Mouse (Mus musculus): ENCODE data around the gene Arhgap10. TPM values are rescaled to one million over a fixed set of nuclear protein-coding genes. Genes with fewer than 3 reads are reported as not detected.

The Arhgap10 gene
- polyA plus RNA-seq (2016; fragmentation: Nextera tagmentation; extraction: Ambion mirVana), result 39.1 and 43.8 TPM in 2 replicates

DNA sequence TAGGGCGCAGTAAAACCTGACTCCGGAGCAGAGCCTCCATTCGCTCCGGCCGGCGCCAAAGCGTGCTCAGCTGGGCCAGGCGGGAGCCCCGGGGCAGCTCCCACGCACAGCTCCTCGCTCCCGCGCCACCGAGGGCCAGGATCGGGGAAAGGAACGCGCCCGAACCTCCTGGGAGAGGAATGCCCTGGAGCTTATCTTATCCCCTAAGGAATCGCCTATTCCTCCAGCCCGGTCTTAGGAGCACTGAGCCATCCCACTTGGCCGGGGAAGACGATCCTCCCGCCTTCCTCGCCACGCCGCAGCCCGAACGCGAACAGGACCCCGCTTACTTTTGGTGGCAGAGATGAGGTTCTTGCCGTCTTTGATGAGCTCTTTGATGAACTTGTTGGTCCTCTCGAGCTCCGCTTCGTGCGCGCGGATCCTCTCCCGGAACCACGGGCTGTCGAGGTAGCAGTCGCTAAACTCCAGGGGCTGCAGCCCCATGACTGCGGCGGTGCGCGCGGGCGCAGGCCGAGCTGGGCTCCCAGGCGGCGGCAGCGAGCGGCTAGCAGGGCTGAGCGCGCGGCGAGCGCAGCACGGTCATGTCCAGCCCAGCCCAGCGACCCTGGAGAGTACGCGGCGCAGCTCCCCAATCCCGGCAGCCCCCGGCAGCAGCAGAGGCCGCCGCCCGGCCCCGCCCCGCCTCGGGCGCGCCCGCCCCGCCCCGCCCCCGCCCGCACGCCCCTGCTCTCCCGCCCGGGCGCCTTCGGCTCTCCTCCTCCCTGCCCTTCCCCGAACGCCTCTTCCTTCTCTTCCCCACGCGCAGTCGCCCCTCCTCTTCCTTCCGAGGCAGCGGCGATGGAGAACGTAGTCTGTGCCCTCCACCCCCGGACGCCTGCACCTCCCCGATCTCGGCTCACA, at the start of gene Arhgap10:
Gene Arhgap10 (minus strand): TSS at position 653 of the 900 bp plus-strand sequence.
- Histone ChIP-seq H3K27ac (peak within 1 kb of the TSS; percentile 94), H3K9me3 (replicated peaks) (no peaks in the 10 kb centered on the region), H3K4me1 (peaks cover 72% of the 10 kb centered on the region), H3K4me3 (peak within 1 kb of the TSS; percentile 73), H3K36me3 (no peaks in the 10 kb centered on the region), H3K27me3 (ENCODE audit: low read depth, poor library complexity, severe bottlenecking) (no peaks in the 10 kb centered on the region)
- WGBS, result under 1% methylated on average over 93 of the region's 95 CpGs
- peak; percentile 91 for DNase-seq (ENCODE audit: low spot score)

DNA sequence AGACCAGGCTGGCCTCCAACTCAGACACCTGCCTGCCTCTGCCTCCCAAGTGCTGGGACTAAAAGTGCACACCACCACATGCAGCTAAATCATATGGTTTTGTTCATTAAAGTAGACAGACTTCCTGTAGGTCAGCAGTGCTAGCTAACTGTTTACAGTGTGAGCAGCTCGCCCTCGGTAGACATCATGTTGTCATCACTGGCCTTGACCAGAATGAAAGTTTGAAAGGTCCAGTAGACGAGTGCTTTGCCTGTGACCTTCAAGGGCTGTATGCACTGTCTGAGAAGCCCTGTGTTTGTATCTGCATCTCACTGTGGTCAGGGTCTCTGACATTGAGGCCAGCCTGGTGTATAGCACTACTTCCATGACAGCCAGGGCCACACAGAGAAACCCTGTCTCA, 43.7 kb upstream of the Arhgap10 start:
- DNase-seq (ENCODE audit: low spot score), result no peak
- Histone ChIP-seq H3K36me3 (peaks cover 99% of the 10 kb centered on the region), H3K9me3 (replicated peaks) (no peaks in the 10 kb centered on the region), H3K4me1 (no peaks in the 10 kb centered on the region), H3K27ac (no peak overlapping the region), H3K4me3 (no peak overlapping the region), H3K27me3 (ENCODE audit: low read depth, poor library complexity, severe bottlenecking) (no peaks in the 10 kb centered on the region)
- 92% methylated on average over 3 of the region's 3 CpGs for WGBS

DNA sequence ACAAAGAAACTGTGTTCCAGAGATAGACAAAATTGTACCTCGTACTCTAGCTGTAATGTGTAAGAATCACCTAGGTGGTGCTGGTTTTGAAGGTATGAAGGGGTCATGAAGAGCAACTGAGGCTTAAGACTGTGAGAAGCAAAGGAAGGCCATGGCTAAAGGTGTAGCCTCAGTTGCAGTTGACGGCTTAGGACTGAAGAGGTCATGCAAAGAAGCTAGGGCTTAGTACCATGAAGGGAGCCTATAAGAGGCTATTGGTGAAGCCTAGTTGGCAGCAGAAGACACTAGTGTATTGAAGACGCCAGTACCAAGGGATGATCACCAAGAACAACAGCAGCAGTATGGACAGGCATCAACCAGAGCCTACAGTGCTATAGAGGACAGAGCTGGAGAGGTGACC, 34.7 kb upstream of the Arhgap10 start:
- Histone ChIP-seq H3K9me3 (replicated peaks) (no peaks in the 10 kb centered on the region), H3K27me3 (ENCODE audit: low read depth, poor library complexity, severe bottlenecking) (no peaks in the 10 kb centered on the region), H3K4me1 (peaks cover 11% of the 10 kb centered on the region), H3K4me3 (no peak overlapping the region), H3K36me3 (peaks cover 64% of the 10 kb centered on the region), H3K27ac (no peak overlapping the region)
- DNase-seq (ENCODE audit: low spot score), result no peak
- 92% methylated on average over 3 of the region's 3 CpGs for WGBS

DNA sequence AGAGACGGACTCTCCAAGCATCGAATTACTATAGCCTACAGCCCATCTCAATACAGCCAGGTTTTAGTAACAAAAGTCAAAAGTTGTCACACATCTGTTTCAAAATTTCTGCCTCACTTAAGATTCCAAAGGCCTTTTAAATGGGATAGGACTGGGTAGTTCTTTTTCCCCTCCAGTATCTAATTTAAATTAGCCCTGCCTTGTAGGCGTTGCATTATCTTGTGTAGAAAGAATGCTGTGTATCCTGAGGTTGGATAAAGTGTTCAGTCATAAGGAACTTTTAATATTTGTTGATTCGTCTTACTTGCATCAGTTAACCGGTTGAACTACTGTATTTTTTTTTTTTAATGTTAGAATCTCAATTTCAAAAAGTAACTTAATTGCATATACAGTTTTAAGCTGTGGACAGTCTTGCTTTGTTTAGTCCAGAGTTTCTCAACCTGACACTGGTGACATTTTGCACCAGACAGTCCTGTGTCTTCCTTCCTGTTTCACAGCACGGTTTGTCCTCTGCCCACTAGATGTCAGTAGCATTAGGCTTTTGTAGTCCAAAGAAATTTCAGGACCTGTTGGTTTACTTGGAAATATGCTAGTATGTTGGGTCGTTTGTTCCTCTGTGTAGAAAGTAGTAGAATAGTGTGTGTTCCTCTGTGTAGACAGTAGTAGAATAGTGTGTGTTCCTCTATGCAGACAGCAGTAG, 32.3 kb upstream of the Arhgap10 start:
- peak overlapping the region; percentile 87 for H3K4me3 ChIP-seq
- H3K36me3 ChIP-seq, result peaks cover 39% of the 10 kb centered on the region
- DNase-seq (ENCODE audit: low spot score), result no peak
- H3K4me1 ChIP-seq, result peaks cover 11% of the 10 kb centered on the region
- no peaks in the 10 kb centered on the region for H3K9me3 ChIP-seq (replicated peaks)
- no peaks in the 10 kb centered on the region for H3K27me3 ChIP-seq (ENCODE audit: low read depth, poor library complexity, severe bottlenecking)
- WGBS, result 33% methylated on average over 7 of the region's 7 CpGs
- H3K27ac ChIP-seq, result peak overlapping the region; percentile 95; the same call in 1 of the 2 replicates

DNA sequence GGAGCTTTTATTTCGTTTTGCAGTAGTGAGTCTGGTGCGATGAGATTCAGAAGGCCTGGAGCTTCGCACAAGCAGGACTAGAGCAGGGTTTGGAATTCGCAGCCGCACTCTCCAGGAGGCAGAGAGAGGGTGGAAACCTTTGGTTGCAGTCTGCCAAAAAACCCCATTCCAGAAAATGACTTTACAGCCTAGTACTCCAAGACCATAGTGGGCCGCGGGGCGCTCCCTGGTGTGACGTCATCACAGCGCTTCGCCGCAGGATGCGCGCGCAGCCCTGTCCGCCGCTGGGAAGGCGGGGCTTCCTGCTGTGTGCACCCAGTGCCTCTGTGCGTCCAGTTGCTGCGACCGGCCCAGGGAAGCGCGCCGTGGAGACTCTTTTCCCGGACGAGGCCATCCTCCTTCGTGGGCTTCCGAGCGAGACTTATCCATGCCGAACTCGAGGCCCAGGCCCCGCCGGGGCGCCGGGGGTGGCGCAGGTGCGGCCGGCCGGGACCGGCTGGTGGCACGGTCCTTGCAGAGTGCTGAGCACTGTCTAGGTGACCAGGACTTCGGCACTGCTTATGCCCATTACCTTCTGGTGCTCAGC, 31.5 kb upstream of the Arhgap10 start, which contains the start of gene Prmt9:
Gene Prmt9 (plus strand): TSS at position 277 of the 586 bp plus-strand sequence.
- peaks cover 11% of the 10 kb centered on the region for H3K4me1 ChIP-seq
- H3K4me3 ChIP-seq, result peak within 1 kb of the TSS; percentile 87
- peak within 1 kb of the TSS; percentile 95 for H3K27ac ChIP-seq
- H3K9me3 ChIP-seq (replicated peaks), result no peaks in the 10 kb centered on the region
- H3K27me3 ChIP-seq (ENCODE audit: low read depth, poor library complexity, severe bottlenecking), result no peaks in the 10 kb centered on the region
- WGBS, result 4% methylated on average over 42 of the region's 42 CpGs
- H3K36me3 ChIP-seq, result peaks cover 33% of the 10 kb centered on the region
- peak; percentile 96 for DNase-seq (ENCODE audit: low spot score)

DNA sequence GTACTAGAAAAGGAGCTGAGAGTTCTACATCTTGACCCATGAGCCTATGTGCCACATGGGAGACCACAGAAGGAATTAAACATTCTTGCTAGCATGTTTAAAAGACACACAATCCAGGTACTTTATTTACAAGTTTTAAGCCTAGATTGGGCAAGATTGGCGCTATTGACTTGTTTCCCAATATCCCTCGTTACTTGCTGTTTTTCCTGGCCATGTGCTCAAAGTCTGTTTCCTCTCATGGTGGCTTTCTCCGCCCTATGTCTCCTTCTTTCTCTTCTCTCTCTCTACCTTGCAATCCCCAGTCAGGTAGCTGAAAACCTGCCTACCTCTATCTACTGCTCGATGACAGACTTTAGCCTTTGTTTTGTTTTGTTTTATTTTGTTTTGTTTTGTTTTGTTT, 27.9 kb upstream of the Arhgap10 start:
- no peaks in the 10 kb centered on the region for H3K27me3 ChIP-seq (ENCODE audit: low read depth, poor library complexity, severe bottlenecking)
- 88% methylated on average over 4 of the region's 4 CpGs for WGBS

DNA sequence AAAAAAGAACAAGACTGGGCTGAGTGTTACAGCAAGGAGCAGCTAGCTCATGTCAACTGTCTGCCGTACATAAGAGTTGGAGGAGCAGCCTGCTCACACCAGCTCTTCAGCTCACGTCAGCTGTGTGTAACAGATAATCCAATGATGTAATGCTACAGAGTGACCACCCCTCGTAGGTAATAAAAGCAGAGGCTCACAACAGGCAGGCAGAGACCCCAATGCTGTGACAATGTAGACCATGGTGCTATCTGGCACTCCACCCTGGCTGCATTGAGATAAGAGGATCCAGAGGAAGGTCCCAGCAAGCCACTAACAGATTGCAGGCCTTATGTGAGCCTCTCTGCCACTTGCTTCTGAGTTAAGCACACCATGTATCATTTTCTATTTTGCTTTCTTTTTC, 26.7 kb upstream of the Arhgap10 start:
- H3K27ac ChIP-seq, result no peak overlapping the region
- DNase-seq (ENCODE audit: low spot score), result no peak
- WGBS, result 69% methylated on average over 3 of the region's 3 CpGs
- no peaks in the 10 kb centered on the region for H3K27me3 ChIP-seq (ENCODE audit: low read depth, poor library complexity, severe bottlenecking)
- no peaks in the 10 kb centered on the region for H3K4me1 ChIP-seq
- no peaks in the 10 kb centered on the region for H3K36me3 ChIP-seq
- no peaks in the 10 kb centered on the region for H3K9me3 ChIP-seq (replicated peaks)
- H3K4me3 ChIP-seq, result no peak overlapping the region

More for the DNA sequence above, 27.9 kb upstream of the Arhgap10 start:
- H3K4me3 ChIP-seq, result no peak overlapping the region
- H3K4me1 ChIP-seq, result peaks cover 7% of the 10 kb centered on the region
- no peaks in the 10 kb centered on the region for H3K9me3 ChIP-seq (replicated peaks)
- no peak for DNase-seq (ENCODE audit: low spot score)
- no peak overlapping the region for H3K27ac ChIP-seq
- H3K36me3 ChIP-seq, result no peaks in the 10 kb centered on the region

DNA sequence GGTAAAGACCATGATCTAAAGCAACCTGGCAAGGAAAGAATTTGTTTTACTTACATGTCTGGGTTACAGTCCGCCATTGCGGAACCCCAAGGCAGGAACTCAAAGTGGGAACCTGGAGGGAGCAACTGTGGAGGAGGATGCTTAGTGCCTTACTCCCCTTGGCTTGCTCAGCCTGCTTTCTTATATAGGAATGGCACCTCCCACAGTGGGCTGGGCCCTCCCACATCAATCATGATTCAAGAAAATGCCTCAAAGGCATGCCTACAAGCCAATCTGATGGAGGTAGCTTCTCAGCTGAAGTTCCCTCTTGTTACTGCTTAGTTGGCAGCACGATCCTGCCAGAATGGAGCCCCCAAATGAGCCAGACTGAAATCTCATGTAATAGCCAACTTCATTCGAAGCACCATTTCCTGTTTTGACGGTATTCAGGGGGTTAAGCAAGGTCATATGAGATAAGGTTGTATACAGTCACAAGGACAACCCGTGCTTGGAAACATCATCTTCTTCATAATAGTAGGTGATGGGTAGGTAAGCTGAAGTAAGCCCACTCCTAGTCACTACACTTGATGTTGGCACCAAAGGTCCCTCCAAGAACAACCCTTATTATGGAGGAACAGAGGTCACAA, 25.5 kb upstream of the Arhgap10 start:
- Histone ChIP-seq H3K36me3 (no peaks in the 10 kb centered on the region), H3K9me3 (replicated peaks) (no peaks in the 10 kb centered on the region), H3K4me1 (no peaks in the 10 kb centered on the region), H3K27me3 (ENCODE audit: low read depth, poor library complexity, severe bottlenecking) (no peaks in the 10 kb centered on the region), H3K27ac (no peak overlapping the region), H3K4me3 (no peak overlapping the region)
- 87% methylated on average over 6 of the region's 6 CpGs for WGBS
- no peak for DNase-seq (ENCODE audit: low spot score)

DNA sequence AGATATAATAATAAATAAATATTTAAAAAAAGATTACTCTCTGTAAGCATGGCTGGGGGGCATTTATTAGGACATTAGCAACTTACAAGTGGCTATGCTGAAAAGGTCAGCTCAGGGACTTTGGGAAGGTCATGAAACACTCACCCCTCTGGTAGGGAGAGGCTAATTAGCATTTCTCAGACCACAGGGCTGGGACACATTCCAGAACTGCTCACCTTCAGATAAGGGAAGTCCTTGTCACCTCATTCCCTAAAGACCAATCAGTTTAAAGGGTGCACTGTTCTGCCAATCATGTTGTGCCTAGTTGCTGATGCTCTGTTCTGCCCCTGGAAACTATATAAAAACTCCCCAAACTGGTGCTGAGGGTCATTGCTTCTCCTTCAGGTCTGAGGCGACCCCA, 20.5 kb upstream of the Arhgap10 start:
- Histone ChIP-seq H3K27ac (no peak overlapping the region), H3K27me3 (ENCODE audit: low read depth, poor library complexity, severe bottlenecking) (no peaks in the 10 kb centered on the region), H3K36me3 (no peaks in the 10 kb centered on the region), H3K9me3 (replicated peaks) (no peaks in the 10 kb centered on the region), H3K4me1 (no peaks in the 10 kb centered on the region), H3K4me3 (no peak overlapping the region)
- DNase-seq (ENCODE audit: low spot score), result no peak
- WGBS, result 83% methylated on average over 1 of the region's 1 CpGs

DNA sequence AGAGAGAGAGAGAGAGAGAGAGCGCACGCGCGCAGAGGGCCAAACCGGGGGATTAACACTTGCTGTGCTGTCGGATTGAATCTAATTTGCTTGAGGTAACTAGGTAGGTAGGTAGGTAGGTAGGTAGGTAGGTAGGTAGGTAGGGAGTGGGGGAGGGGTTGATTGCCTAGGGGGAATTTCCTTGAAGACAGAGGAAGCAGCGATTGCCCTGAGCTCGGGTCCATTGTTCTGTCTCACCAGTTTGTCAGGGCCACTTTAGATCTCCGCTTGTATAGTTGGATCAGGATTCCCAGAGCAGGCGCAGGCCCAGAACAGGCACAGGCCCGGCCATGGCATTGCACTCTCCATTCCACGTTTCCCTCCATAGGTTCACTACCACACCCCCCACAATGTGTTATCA, 19.1 kb upstream of the Arhgap10 start:
- H3K9me3 ChIP-seq (replicated peaks), result no peaks in the 10 kb centered on the region
- no peak for DNase-seq (ENCODE audit: low spot score)
- no peak overlapping the region for H3K4me3 ChIP-seq
- no peaks in the 10 kb centered on the region for H3K27me3 ChIP-seq (ENCODE audit: low read depth, poor library complexity, severe bottlenecking)
- H3K27ac ChIP-seq, result no peak overlapping the region
- 86% methylated on average over 12 of the region's 12 CpGs for WGBS
- H3K36me3 ChIP-seq, result no peaks in the 10 kb centered on the region
- H3K4me1 ChIP-seq, result 0 out of 2 replicates have a peak, but pooled peaks cover 3% of the 10 kb centered on the region

DNA sequence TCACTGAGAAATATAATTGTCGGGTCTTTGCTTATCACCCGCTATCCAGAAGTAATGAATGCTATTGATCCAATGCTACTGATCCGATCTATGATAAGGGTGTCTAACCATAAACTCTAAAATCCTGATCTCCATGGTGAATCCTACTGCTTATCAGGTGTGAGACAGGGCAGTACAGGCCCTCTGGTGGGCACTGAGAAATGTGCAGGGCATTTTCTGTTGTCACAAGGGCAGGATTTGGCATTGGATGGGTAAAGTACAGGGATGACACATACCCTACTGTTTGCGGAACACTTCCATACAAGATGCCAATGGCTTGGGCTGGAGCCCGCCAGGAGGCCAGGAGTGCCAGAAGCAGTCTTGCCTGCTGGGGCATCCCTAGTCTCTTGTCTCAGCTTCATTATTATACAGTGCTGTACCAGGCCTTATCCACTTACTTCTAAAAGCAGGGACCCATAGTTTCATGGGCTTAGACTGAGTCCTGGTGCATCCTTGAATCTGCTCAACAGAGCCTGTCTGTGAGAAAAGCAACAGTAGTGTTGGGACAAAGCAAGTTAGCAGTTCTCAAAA, 17.4 kb upstream of the Arhgap10 start:
- Histone ChIP-seq H3K4me3 (no peak overlapping the region), H3K27ac (no peak overlapping the region), H3K36me3 (no peaks in the 10 kb centered on the region), H3K9me3 (replicated peaks) (no peaks in the 10 kb centered on the region), H3K4me1 (0 out of 2 replicates have a peak, but pooled peaks cover 3% of the 10 kb centered on the region), H3K27me3 (ENCODE audit: low read depth, poor library complexity, severe bottlenecking) (no peaks in the 10 kb centered on the region)
- no peak for DNase-seq (ENCODE audit: low spot score)
- 91% methylated on average over 5 of the region's 5 CpGs for WGBS

DNA sequence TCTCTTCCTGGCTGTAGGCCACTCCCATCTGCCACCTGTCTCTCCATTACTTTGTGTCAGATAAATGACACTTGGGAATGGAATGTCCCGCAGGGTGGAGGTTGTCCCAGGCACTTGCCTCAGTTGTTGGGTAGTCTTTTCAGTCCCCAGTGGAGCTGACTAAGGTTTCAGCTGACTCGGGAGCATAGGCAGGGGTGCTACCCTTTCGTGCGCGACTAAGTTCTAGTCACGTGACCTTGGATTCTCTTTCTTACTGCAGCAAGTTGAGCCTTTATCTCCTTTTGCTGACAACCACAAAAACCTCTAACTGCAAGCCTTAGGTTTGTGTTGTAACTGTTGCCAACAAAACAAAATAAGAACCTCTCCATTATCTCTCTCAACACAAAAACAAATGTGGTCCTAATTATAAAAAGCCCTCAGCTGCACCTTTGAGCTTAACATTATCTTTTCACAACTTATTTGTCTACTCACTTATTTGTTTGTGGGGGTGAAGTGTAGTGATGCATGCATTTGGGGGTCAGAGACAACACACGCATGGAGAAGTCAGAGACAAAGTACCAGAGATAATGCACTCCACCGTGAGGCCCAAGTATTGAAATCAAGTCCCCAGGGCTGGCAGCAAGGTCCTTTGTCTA, 16.7 kb upstream of the Arhgap10 start:
- H3K27me3 ChIP-seq (ENCODE audit: low read depth, poor library complexity, severe bottlenecking), result no peaks in the 10 kb centered on the region
- H3K4me1 ChIP-seq, result 0 out of 2 replicates have a peak, but pooled peaks cover 3% of the 10 kb centered on the region
- DNase-seq (ENCODE audit: low spot score), result no peak
- H3K36me3 ChIP-seq, result no peaks in the 10 kb centered on the region
- no peaks in the 10 kb centered on the region for H3K9me3 ChIP-seq (replicated peaks)
- H3K4me3 ChIP-seq, result no peak overlapping the region
- no peak overlapping the region for H3K27ac ChIP-seq
- WGBS, result 72% methylated on average over 8 of the region's 8 CpGs
